Mouse (Mus musculus): ENCODE results near the gene Ttc21a. TPM values are rescaled to one million over a fixed set of nuclear protein-coding genes. Genes with fewer than 3 reads are reported as not detected.

Ttc21a gene
- polyA plus RNA-seq (2012; rRNA removed), result 0.34 and 0.63 TPM in 2 replicates

DNA sequence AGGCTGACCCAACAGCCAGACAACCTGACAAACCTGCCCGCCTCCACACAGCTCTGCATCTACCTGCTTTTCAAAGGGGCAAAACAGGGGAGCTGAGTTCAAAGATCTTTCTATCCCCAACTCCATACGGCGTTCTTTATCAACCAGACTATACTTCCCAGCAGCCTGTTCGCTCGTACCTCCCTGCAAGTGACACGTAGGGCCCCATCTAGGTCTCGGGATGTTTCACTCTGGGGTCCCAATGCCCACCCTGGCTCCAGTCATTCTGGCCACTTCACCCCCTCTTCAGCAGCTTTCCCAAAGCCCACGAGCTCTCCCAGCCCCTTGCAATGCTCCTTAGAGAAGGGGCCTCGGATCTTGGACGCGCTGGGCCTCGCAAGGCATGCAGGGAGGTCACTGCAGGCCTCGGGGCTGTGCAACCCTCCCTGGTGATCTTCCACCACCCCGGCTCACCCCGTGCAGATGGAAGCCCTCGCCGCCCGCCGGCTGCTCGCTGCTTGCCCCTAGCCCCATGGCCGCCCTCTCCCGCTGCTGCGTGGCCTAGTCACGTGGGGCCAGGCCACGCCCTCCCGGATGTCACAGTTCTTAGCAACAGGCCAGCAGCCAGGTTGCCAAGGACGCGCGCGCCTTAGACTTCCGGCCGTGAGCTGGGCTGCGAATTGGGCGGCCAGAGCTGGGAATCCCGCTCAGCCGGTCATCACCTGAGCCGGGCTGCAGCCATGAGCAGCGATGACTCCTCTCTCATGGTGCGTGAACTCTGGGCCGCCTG is at the start of gene Ttc21a, which contains the start of gene Gorasp1:
Gene Ttc21a, plus strand, starts transcription at position 602 of the 769 bp plus-strand sequence.
Gene Gorasp1, minus strand, starts transcription at position 561 of the 769 bp plus-strand sequence.
- peak; percentile 83 to 92 for DNase-seq (ENCODE audit: extremely low spot score in 1 of 2, low spot score in 1 of 2)

DNA sequence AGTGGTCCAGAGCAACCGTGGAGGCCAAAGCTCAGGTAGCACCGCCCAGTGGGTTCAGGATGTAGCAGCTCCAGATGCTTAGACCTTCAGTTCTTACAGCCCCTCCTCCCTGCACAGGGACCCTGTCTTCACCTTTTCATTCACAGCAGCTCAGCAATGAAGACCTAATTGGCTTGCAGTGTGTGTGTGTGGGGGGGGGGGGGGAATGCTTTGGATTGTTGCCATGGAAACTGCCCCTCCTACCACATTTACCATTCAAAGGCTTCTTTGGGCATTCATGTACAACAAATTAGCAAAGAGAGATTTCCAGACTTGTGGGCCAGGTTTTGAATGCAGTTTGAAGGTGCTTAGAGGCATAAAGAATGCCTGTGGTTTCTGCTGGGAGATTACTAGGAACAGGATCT is 48.6 kb upstream of the Ttc21a start:
- DNase-seq (ENCODE audit: extremely low spot score in 1 of 2, low spot score in 1 of 2), result no peak

DNA sequence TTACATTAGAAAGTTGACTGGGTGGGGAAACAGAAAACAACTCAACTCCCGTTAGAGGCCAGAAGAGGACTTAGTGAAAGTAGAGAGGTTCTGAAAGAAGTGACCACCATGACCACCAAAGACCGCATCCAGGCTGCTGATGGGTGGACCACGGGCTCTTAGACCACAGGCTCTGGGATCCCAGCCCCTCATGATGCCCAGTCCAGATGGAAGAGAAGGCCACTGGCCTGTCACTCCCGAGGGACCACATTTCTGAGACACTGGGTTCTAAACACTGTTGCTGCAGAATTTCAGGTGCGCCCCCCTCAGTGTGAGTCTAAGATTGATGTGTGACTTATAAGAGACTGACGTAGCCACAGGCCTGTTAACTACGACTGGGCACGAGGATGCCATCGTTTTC is 48.0 kb upstream of the Ttc21a start:
- no peak for DNase-seq (ENCODE audit: extremely low spot score in 1 of 2, low spot score in 1 of 2)

DNA sequence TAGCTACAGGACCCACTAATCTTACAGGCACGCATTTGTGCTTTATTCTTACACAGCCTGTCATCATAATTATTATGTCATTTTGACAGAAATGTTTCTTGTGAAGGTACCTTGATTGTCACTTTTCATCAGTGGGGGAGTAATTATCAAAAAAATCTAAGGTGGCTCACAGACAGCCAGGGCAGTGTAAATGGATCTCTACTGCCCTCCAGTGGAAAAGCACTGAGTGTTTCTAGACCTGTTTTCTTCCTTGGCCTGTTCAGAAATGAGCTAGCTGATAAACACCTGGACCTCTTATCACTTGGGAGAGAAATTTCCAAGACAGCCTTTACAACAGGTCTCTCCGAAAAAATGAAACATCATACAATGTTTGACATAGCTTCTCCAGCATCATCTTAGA is 46.7 kb upstream of the Ttc21a start:
- DNase-seq (ENCODE audit: extremely low spot score in 1 of 2, low spot score in 1 of 2), result peak in 1 of 2 experiments; percentile 67

GRCm38 (mm10) chr9:119893881-119894280 is 43.5 kb upstream of the Ttc21a start:
- no peak for DNase-seq (ENCODE audit: extremely low spot score in 1 of 2, low spot score in 1 of 2)

GRCm38 (mm10) chr9:119894339-119895009 is 42.9 kb upstream of the Ttc21a start, which contains the start of gene Wdr48:
Gene Wdr48, plus strand, starts transcription at chr9:119894878.
- DNase-seq (ENCODE audit: extremely low spot score in 1 of 2, low spot score in 1 of 2), result peak; percentile 97 to 98

DNA sequence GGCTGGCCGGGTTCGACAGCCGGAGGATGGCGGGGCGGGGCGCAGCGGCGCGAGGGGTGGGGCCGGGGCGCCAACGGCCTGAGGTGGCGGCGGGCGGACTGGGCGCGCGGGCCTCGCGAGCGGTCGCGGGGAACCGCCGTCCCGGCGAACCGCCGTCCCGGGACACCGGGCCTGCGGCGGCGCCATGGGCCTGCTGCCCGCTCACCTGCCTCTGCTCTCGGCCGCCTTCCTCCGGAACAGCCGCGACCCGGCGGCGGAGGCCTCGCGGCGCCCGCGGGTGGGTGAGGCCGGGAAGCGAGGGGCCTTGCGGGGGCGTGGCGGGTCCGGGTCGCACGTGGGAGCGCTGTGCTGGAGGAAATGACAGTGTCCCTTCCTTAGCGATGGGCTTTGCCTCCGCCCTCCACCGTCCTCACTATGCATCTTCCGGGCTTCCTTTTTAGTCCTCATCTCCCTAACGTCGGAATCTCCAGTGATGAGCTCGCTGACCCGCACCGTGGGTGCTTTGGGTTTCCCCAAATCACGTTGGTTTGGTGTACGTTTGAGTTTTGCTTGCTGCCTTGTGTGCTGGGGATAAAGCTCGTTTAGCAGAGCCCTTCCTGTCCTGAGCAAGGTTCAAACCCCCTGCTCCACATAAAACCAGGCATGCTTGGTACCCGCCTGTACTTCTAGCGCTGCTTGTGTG is 42.2 kb upstream of the Ttc21a start:
- DNase-seq (ENCODE audit: extremely low spot score in 1 of 2, low spot score in 1 of 2), result peak in 1 of 2 experiments; percentile 27

GRCm38 (mm10) chr9:119899446-119899845 is 38.0 kb upstream of the Ttc21a start:
- DNase-seq (ENCODE audit: extremely low spot score in 1 of 2, low spot score in 1 of 2), result no peak

DNA sequence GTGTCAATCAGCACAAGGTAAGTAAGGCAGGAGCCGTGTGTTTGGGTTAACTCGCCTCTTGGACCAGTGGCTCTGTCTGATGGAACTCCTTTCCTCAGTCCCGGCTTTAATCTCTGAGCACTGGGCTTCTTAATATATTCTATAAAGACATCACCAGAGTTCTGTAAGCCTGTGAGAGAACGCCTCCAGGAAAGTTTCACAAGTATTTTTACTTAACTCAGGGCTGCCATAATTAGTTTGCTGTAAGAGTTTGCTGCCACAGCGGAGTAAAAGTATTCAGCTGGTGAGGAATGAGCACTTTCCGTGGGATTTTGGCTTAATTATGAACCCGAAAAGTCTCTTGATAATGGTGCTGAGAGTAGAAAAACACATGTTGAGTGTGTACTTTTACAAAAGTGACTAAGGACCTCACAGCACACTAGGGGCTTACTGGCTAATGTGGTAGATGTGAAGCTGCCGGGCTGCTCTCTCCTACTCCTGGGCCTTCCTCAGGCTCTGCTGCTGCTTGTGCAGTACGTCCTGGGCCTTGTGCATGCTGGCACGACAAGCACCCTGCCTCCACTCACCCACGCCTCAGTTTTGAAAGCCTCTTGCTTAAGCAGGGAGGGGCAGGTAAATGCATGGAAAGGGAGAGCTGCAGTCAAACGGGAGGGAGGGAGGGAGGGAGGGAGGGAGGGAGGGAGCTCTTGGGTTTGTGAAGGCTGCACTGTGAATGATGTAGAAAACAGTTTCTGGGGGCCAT is 34.8 kb upstream of the Ttc21a start:
- peak in 1 of 2 experiments; percentile 45 for DNase-seq (ENCODE audit: extremely low spot score in 1 of 2, low spot score in 1 of 2)

- DNase-seq (ENCODE audit: extremely low spot score in 1 of 2, low spot score in 1 of 2), result no peak
Observed at GRCm38 (mm10) chr9:119908708-119909107, 28.7 kb upstream of the Ttc21a start.

GRCm38 (mm10) chr9:119909931-119910330 is 27.5 kb upstream of the Ttc21a start:
- peak in 1 of 2 experiments; percentile 32 for DNase-seq (ENCODE audit: extremely low spot score in 1 of 2, low spot score in 1 of 2)

- no peak for DNase-seq (ENCODE audit: extremely low spot score in 1 of 2, low spot score in 1 of 2)
Observed at GRCm38 (mm10) chr9:119913087-119913838, 24.1 kb upstream of the Ttc21a start.

- DNase-seq (ENCODE audit: extremely low spot score in 1 of 2, low spot score in 1 of 2), result no peak
Observed at GRCm38 (mm10) chr9:119919858-119920257, 17.5 kb upstream of the Ttc21a start.

GRCm38 (mm10) chr9:119923462-119923861 is 13.9 kb upstream of the Ttc21a start:
- no peak for DNase-seq (ENCODE audit: extremely low spot score in 1 of 2, low spot score in 1 of 2)

GRCm38 (mm10) chr9:119925120-119925657 is 12.2 kb upstream of the Ttc21a start:
- no peak for DNase-seq (ENCODE audit: extremely low spot score in 1 of 2, low spot score in 1 of 2)

DNA sequence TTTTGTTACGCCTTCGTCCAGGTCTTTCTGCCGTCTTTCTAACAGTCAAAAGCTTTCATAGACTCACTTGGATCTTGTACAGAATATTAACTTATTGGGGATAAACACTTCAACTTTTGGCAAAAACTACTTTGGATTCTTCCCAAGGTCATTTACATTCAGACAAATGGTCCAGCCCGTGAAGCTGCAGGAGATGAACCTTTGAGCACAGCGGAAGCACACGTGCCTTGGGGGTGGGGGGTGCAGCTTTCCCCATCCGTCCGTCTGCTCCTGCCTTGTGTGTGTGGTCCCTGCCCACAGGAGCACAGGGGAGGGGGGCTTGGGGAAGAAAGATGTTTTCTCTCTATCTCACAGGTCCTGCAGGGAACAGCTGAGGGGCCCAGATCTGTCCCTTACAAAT is 11.7 kb upstream of the Ttc21a start:
- no peak for DNase-seq (ENCODE audit: extremely low spot score in 1 of 2, low spot score in 1 of 2)

DNA sequence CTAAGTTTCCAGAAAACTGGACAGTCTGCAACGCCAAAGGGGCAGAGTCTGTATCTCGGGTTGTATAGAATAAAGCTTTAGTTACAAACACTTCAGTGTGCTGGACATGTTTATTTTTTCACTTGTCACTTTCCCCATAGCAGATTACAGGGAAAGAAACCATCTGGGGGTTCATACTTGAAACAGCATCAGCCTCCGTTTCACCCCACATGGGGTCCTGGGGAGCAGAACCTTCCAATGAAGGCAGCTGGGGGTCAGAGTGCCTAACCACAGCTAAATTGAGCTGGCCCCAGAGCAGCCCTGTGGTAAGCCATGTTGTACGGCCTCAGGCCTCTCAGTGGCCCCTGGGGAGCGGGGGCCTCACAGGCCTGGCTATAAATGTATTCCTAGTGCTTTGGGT is 10.9 kb upstream of the Ttc21a start:
- no peak for DNase-seq (ENCODE audit: extremely low spot score in 1 of 2, low spot score in 1 of 2)

DNA sequence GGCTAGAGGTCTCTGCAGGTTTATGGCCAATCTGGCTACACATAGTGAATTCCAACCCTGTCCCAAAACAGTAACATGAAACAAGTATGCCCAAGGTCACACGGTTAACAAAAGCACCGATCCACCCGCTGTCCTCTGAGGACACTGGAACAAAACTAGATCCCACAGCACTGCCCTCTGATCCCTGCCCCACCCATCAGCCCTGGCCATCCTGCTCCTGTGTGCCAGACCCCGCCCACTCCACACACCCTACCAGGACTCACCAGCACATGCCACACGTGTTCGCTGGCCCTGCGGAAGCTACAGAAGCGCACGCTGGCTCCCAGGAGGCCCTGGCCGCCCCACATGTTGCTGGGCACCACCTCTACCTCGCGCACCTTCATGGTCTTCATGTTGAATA is 5.0 kb upstream of the Ttc21a start:
- no peak for DNase-seq (ENCODE audit: extremely low spot score in 1 of 2, low spot score in 1 of 2)

DNA sequence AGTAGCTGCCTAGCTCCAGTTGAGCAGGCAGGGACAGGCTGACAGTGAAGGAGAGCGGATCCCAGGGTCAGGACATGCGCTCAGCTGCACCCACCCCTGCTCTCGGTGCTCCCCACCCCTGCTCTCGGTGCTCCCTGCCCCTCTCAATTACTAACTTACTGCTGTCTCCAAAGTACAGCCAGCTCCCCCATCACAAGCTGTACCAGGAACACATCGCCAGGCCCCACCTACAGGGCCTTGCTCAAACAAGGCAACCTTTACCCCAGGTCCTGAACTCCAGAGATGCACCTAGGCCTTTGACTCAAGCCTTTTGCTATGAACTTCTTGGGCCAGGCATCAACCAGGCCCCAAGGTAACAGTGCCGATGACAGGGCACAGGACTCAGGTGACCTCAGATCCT is 3.7 kb upstream of the Ttc21a start:
- no peak for DNase-seq (ENCODE audit: extremely low spot score in 1 of 2, low spot score in 1 of 2)

GRCm38 (mm10) chr9:119938496-119938895 is 1.1 kb downstream of the Ttc21a start:
- no peak for DNase-seq (ENCODE audit: extremely low spot score in 1 of 2, low spot score in 1 of 2)

All from frontal cortex, adult 2 months (tissue).